9 mouse cellular contexts compared by ENCODE assay signal in the genomic region with DNA sequence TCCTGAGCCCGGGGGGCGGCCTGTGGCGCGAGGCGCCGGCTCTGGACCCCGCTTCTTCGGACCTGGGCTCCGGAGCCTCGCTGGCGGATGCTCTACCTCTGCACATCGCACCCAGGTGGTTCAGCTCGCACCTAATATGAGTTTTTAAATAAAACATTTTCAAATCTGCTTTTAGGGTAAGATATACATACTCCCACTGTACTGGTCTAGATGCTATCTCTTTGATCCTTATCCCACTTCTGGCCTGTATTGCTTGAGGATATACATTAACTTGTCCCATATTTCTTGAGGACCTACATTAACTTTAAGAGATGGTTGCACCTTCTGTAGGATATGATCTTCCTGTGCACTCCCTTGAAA. TPM values are rescaled to one million over a fixed set of nuclear protein-coding genes. Genes with fewer than 3 reads are reported as not detected.
DNase-seq lines count a peak whose midpoint lies in the region; ATAC-seq and TF ChIP-seq lines count a peak whose summit lies in the region.
"Had no signal": no experiment of that assay in that cellular context is flagged by ENCODE, and none has a peak within 500 bp of the region (broad histone marks: within the 10 kb centered on the region; RNA-seq: fewer than 3 reads in every experiment).

No protein-coding gene starts in this region.

- no peaks in the 10 kb centered on the region for H3K27me3 ChIP-seq in heart, embryonic 10.5 days (ENCODE audit: insufficient read depth, poor library complexity, severe bottlenecking)
- no peaks in the 10 kb centered on the region for H3K27me3 ChIP-seq in liver, embryonic 14.5 days (ENCODE audit: control insufficient read depth, insufficient read depth, low read length)

- no peak for DNase-seq in heart, embryonic 10.5 days (ENCODE audit: low spot score)
- no peak for DNase-seq in heart, adult 11 months
- peak; percentile 1 for DNase-seq in thymus, postnatal 0 days (ENCODE audit: low spot score)
- DNase-seq in thymus, postnatal 25 days: no peak
- no peak for DNase-seq in liver, embryonic 14.5 days (ENCODE audit: low read depth in 3 of 3, low spot score in 3 of 3)
- no peak for DNase-seq in ovary, postnatal 36 days (ENCODE audit: low spot score)
- no peak for DNase-seq in gastrocnemius, postnatal 36 days
- DNase-seq in cerebellum, adult 9-11 months: no peak

- peak overlapping the region; percentile 67 for H3K4me2 ChIP-seq in liver, embryonic 14.5 days (ENCODE audit: low read depth)

- H3K4me3 ChIP-seq in heart, embryonic 10.5 days: peak overlapping the region; percentile 60
- H3K4me3 ChIP-seq in liver, embryonic 14.5 days (ENCODE audit: insufficient read depth in 1 of 2, low read depth in 2 of 2, low read length in 2 of 2): peak overlapping the region; percentile 41 to 48

- H3K9me3 ChIP-seq in heart, embryonic 10.5 days: peaks cover 44% of the 10 kb centered on the region
- peaks cover 10% of the 10 kb centered on the region for H3K9me3 ChIP-seq in liver, embryonic 14.5 days (ENCODE audit: control insufficient read depth, low read length)

- TF ChIP-seq EP300 in liver, embryonic 14.5 days (IDR thresholded peaks at IDR 0.05; ENCODE audit: low read depth): no peak

- peaks cover 9% of the 10 kb centered on the region for H3K36me3 ChIP-seq in heart, embryonic 10.5 days
- H3K36me3 ChIP-seq in liver, embryonic 14.5 days (replicated peaks; ENCODE audit: control insufficient read depth, insufficient read depth, low read depth): no peaks in the 10 kb centered on the region

- TF ChIP-seq CTCF in liver, embryonic 14.5 days (IDR thresholded peaks at IDR 0.05; ENCODE audit: low read depth): no peak

- peak overlapping the region; percentile 87 for H3K27ac ChIP-seq in heart, embryonic 10.5 days
- no peak overlapping the region for H3K27ac ChIP-seq in liver, embryonic 14.5 days

- intact Hi-C loops in gastrocnemius, postnatal 36 days (cut with DNase I): no loop called here

- ATAC-seq in liver, embryonic 14.5 days (ENCODE audit: insufficient read depth): peak; percentile 1; the same call in 1 of the 2 replicates

- H3K9ac ChIP-seq in liver, embryonic 14.5 days (replicated peaks): peak overlapping the region; percentile 10; the same call in 1 of the 2 replicates

- 3% methylated on average over 13 of the region's 13 CpGs for WGBS in heart, embryonic 10.5 days
- WGBS in liver, embryonic 14.5 days (ENCODE audit: insufficient replicate concordance): 7% methylated on average over 13 of the region's 13 CpGs

- H3K4me1 ChIP-seq in heart, embryonic 10.5 days: no peaks in the 10 kb centered on the region
- no peaks in the 10 kb centered on the region for H3K4me1 ChIP-seq in liver, embryonic 14.5 days (replicated peaks; ENCODE audit: control insufficient read depth in 2 of 2, insufficient read depth in 2 of 2, low read length in 1 of 2)

RNA-seq across cellular contexts. Expression of a gene that starts 46.3 kb away (rescaled TPM):
- 0.14 and 0.26 TPM in 2 replicates for polyA plus RNA-seq in heart, embryonic 10.5 days (2016; fragmentation: Nextera tagmentation; extraction: Ambion mirVana)
- not detected in 2 replicates for polyA plus RNA-seq in thymus, postnatal 0 days (2015; fragmentation: Nextera tagmentation; extraction: Ambion mirVana)
- polyA plus RNA-seq in liver, embryonic 14.5 days (2012; rRNA removed): 0.04 TPM in 1 of 2 replicates, not detected in the other
- 0.18 TPM in 1 of 2 replicates, not detected in the other for polyA plus RNA-seq in liver, embryonic 14.5 days (2014; fragmentation: Nextera tagmentation; extraction: Ambion mirVana)
- not detected for total RNA-seq in gastrocnemius, postnatal 36 days (2021)
- total RNA-seq: gastrocnemius, adult 18-20 months had no signal
